Mouse (Mus musculus) left cerebral cortex, adult 6 months (tissue): Measurements from ENCODE around the gene Saa4. TPM values are rescaled to one million over a fixed set of nuclear protein-coding genes. Genes with fewer than 3 reads are reported as not detected.

Experiments used
- long read RNA-seq, 2 experiments: library from polyadenylated mRNA; unstranded; transcript quantifications; one replicate each; pipeline ENCODE4 v2.0.0; 2019 to 2020
- polyA plus RNA-seq: library from polyadenylated mRNA; unstranded; fragments of <200 nt; fragmentation: Nextera tagmentation; gene quantifications from 2 replicates; pipeline ENCODE4 v1.2.3, GENCODE M21; 2021

The Saa4 gene
- polyA plus RNA-seq: not detected in 2 replicates
- long read RNA-seq, experiment 1: 0 reads
- long read RNA-seq, experiment 2: 0 reads

DNA sequence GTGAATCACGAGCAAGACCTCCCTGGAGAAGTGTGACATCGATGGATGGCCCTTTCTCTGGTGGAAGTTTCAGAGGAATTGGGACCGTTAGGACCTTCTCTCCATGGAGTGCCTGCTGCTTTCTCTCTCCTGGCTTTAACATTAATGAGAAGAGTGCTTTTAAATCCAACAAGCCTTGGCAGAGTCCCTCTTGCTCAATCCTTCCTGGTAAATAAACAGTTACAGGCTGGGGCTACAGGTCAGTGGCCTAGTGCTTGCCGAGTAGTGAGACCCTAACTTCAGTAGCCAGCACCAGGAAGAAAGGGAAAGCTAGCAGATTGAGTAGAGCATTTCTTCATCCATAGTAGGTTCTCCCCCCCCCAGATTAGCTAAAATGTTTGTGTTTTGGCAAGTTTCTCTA lies at the start of gene Saa4:
Gene Saa4 (minus strand): TSS at position 146 of the 400 bp plus-strand sequence.

DNA sequence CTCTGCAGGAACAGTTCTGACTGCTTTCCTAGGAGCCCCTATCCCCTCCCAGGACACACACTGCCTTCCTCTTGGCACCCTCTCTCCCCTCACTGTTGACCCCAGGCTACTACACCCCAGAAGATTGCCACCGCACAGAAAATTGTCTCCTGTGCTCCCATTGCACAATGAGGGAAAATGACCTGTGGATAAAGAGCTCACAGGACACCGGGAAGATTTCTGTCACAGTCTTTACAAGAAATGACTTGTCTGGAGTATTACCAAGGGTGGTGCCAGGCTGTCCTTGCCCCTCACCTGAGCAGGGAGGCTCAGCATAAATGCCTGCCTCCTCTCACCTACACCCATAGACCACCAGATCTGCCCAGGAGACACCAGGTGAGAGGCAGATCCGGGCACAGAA lies 19.1 kb upstream of the Saa4 start, which contains the start of gene Saa2:
Gene Saa2 (plus strand): TSS at position 301 of the 400 bp plus-strand sequence.

DNA sequence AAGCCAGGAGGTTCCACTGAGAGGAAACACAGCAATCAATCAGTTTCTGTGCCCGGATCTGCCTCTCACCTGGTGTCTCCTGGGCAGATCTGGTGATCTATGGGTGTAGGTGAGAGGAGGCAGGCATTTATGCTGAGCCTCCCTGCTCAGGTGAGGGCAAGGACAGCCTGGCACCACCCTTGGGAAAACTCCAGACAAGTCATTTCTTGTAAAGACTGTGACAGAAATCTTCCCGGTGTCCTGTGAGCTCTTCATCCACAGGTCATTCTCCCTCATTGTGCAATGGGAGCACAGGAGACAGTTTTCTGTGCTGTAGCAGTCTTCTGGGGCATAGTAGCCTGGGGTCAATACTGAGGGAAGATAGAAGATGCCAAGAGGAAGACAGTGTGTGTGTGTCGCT lies 10.5 kb upstream of the Saa4 start, which contains the start of gene Saa1:
Gene Saa1 (minus strand): TSS at position 101 of the 400 bp plus-strand sequence.

DNA sequence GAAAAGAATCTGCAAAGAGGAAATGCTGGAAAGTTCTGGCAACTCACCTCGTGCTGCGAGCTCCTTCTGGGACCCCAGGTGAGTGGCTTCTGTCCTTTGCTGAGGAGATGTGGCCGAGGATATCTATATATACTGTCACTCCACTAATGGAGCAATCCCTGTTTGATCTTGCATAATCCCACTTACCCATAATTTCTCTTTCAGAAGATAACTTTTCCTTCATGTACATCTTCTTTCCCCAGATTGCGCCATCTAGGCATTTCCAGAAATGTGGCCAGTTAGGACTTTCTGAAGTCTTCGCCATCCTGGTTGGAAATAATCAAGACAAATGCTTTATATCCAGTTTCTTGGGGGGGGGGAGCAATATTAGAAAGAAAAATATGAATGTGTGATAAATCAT lies 16.8 kb downstream of the Saa4 start, which contains the start of gene Saa3:
Gene Saa3 (minus strand): TSS at position 101 of the 400 bp plus-strand sequence.

DNA sequence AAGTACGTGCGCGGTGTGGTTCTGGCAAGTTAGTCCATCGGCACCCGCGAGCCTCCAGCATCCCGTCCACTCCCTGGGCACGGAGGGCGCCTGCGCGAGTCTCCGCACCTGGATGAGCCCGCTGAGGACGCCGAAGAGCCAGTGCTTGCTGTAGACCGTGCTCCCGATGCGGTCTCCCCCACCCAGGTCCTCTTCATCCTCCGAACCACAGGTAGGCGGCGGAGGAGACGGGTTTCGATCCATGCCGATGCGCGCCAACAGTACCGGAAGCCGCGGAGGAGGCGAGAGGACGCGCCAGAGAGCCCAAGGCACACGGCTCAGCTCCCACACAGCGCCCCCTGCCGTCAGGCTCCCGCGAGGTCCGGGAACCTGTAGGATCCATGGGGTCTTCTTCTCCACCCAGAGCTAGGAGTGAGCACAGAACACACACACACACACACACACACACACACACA lies 22.0 kb downstream of the Saa4 start, which contains the start of gene Saal1:
Gene Saal1 (minus strand): TSS at position 291 of the 455 bp plus-strand sequence.

Other genes starting within 250 kb of the Saa4 start
- 33.0 and 44.7 TPM in 2 replicates for gene Sergef, start 92.8 kb downstream of the Saa4 start, polyA plus RNA-seq
- gene Tph1, start 60.1 kb downstream of the Saa4 start, polyA plus RNA-seq: 0.19 and 0.37 TPM in 2 replicates
- gene Saal1, start 21.9 kb downstream of the Saa4 start, polyA plus RNA-seq: 8.4 and 12.0 TPM in 2 replicates
- not detected in 2 replicates for gene Saa3, start 16.9 kb downstream of the Saa4 start, polyA plus RNA-seq
- gene Saa1, start 10.4 kb upstream of the Saa4 start, polyA plus RNA-seq: 0.13 TPM in 1 of 2 replicates, not detected in the other
- gene Saa2, start 19.2 kb upstream of the Saa4 start, polyA plus RNA-seq: not detected in 2 replicates
- 3.5 and 3.7 TPM in 2 replicates for gene Hps5, start 63.5 kb upstream of the Saa4 start, polyA plus RNA-seq
- 18.6 and 21.7 TPM in 2 replicates for gene Gtf2h1, start 63.5 kb upstream of the Saa4 start, polyA plus RNA-seq
- 853 and 1,022 TPM in 2 replicates for gene Ldha, start 108.9 kb upstream of the Saa4 start, polyA plus RNA-seq
- gene Ldhc, start 128.6 kb upstream of the Saa4 start, polyA plus RNA-seq: 0.18 TPM in 1 of 2 replicates, not detected in the other
- gene Tsg101, start 187.4 kb upstream of the Saa4 start, polyA plus RNA-seq: 241 and 242 TPM in 2 replicates
- 3.5 and 3.9 TPM in 2 replicates for gene Uevld, start 225.9 kb upstream of the Saa4 start, polyA plus RNA-seq